Mouse (Mus musculus): ENCODE results near the gene Gm20854.
"Not testable (repeated sequence)": the region's sequence is repeated elsewhere in the genome, so short reads cannot be mapped to it uniquely, and the experiment has no call there.

The Gm20854 gene

DNA sequence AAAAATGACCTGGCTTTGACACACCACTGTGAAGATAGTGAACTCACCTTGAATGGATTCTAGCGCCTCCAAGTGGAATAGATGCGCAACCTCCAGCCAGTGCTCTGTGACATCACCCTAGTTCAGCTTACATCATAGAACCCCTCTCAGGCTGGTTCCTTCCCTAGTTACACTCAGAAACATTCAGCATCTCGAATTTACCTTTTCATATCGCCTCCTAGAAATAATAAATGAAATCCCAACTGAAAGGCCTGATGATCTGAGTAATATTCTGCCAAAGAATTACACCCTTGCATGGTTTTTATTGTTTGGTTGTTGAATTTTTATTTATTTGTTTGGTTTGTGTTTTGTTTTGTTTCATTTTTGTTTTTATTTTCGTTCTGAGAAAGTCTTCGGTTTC is at the start of gene Gm20854:
Gm20854 (minus strand) TSS at position 101 of the 400 bp plus-strand sequence.
- DNase-seq (ENCODE audit: low spot score) = not testable (repeated sequence)
